Mouse (Mus musculus) spleen, embryonic (tissue): ENCODE data around the gene Trp53tg5.

Experiments
- CTCF ChIA-PET: fragments of 350-600 bp; sonication (Branson Sonifier 250); formaldehyde crosslinking; loops from one replicate; lab custom pipeline; 2022; lab: Charles Lee

The Trp53tg5 gene

DNA sequence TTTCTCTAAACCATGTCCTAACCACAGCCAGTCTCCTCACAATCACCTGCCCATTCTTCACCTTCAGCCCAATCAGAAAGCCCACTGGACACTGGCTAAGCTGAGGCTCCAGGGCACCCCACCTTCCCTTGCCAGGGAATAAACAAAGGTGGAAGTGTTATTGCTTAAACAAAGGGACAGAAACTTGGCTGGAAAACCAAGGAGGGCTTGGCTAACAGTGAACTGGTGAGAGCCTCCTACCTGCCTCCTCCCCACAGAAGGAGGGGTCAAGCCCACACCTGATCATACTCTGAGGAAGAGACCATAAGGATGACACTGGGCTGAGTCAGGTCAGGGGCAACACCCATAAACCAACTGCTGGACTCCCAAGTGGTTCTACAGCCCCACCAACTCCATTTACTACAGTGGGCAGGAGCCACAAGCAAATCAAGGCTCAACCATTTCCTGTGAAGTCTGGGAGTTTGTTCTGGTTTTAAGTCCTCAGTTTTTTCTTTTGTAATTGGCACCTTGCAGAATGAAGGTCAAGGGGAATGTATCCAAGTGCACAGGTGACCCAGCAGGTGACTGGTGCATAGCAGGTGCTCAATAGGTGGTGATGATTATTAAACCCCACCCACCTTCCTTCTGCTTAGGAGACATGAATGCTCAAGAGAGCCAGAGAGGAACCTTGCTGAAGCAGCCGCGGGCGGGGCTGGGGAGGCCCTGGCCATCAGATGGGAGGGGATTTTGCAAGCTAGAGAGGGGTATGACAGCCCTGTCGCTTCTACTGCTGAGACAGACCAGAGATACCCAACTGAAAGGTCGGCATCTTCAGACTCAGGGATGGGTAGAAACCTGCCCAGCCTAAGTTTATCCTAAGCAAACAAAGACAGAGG lies 38.1 kb downstream of the Trp53tg5 start:
- CTCF ChIA-PET = no interaction called here

DNA sequence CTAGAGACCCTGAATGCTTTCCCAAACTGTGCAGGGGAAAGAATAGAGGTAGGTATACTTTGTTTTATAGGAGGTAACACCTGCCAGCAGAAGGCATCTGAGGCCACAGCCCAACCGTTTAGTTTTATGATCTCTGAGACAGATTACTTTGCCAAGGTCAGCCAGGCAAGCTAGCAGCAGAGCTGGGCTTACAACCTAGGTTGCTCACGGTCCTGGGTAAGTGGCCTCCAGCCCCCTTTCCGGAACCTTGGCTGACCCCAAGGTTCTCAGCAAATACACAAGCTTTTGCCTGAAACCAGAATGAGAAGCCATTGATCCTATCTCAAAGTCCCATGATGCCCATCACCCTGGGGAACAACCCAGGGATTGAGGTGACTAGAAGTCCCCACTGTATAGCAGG lies 38.8 kb downstream of the Trp53tg5 start:
- CTCF ChIA-PET = interaction anchor here (0.5 kb wide), 1 partner anchor 30 kb away, joined by 3 read pairs; no protein-coding TSS in a partner anchor

DNA sequence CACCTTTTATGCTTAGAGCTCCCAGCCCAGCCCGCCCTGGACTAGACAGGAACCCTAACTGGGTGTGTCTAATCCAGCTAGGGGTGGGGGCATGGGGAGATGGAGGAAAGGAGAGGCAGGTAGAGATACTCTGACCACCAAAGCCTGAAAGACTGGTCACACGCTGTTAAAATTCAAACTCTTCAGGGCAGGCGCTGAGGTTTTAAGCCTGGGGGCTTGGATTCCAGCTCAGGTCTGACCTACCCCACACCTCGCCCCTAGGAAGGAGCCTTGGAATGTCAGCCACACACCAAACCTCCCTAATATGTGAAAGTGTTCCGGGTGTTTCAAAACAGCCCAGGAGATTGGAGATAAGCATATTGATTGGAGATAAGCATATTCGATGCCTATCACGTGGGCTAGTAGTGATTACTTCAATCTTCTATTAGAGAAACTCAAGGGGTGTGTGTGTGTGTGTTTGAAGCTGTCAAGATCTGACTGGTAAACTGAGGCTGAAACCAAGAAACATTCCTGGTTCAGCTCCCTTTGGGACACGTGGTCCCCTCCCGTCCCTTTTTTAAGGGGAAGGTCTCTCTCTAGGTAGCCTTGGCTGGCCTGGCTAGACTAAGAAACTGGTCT lies 40.1 kb downstream of the Trp53tg5 start:
- CTCF ChIA-PET = interaction anchor here (0.6 kb wide), 1 partner anchor 98 kb away, joined by 3 read pairs; no protein-coding TSS in a partner anchor

DNA sequence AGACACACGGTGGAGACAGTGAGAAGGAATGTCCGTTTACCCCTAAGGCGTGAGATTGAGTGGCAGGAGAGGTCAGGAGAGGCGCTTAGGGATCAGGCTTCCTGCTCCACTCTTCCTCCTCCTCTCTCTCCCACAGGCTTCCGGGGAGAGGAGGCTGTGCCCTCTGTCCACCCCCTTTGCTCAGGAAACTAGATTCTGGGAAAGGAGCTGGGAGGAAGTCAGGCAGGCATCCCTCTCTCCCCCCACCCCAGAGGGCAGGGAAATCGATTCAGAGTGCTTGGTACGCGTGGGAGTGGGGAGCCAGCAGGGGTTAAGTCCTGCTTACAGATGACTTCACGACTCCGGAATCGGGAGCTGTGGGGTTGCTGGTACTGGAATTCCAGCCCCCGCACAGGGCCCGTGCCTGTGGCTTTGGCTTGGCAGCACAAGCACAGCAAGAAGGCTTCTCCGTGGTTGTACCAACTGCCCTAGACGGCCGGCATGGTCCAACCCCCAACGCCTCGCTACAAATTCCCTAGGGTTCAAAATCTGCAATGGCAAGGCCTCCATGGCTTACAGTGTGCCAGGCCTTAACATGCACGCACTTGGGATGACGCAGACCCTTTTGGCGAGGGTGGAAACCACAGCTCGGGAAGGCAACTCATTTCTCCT lies 40.9 kb downstream of the Trp53tg5 start:
- CTCF ChIA-PET = interaction anchor here (0.6 kb wide), 1 partner anchor 99 kb away, joined by 3 read pairs; no protein-coding TSS in a partner anchor

DNA sequence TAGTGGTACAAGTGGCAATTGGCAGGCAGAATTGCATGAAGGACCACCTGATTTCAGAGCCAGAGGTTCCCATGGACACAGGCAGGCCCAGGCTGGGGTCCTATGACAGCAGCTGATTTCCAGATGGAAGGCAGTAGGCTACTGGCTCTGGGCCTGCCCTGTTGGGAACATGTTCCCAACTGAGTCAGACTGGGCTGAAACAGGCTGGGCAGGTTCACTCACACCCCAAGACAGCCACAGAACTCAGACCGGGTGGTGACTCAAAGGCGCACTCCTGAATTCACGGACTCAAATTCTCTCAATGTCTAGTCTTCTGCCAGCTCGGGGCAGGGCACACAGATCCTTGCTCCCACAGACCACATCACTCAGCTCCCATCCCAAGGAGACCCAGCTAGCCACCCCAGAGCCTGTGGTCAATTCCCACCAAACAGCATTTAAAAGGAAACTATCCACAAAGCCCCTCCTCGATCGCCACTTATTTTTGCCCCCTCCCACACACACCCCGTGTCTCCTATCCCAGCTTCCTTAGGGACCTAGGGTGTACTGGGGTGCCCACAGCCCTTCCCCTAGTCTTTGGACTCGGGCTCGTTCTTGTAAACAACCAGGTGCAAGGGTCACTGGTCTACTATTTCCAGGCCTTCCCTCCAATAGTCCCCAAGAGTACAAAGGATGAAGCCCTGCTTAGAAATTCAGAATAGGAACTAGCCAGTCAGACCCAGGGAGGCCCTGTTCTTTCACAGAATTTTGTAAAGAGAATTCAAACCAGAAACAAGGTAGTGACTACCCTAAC lies 41.7 kb downstream of the Trp53tg5 start:
- CTCF ChIA-PET = interaction anchor here (0.7 kb wide), 1 partner anchor 33 kb away, joined by 3 read pairs; no protein-coding TSS in a partner anchor

DNA sequence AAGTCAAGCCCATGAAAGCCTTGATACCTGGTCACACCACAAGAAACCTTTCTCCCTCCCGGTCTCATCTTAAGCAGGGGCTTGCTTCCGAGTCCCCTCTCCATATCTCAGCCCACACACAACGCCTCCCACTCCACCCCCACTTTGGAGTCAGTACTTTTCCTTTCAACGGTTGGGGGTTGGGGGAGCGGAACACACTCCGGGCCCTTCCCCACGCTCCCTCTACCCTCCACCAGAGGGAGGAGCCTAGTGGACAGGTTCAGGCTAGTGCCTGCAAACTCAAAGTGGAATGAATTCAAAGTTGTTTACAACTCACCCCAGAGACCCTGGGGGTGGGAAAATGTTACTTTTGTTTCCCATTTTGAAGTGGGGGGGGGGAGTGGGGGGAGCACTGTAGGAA lies 42.8 kb downstream of the Trp53tg5 start:
- CTCF ChIA-PET = no interaction called here

DNA sequence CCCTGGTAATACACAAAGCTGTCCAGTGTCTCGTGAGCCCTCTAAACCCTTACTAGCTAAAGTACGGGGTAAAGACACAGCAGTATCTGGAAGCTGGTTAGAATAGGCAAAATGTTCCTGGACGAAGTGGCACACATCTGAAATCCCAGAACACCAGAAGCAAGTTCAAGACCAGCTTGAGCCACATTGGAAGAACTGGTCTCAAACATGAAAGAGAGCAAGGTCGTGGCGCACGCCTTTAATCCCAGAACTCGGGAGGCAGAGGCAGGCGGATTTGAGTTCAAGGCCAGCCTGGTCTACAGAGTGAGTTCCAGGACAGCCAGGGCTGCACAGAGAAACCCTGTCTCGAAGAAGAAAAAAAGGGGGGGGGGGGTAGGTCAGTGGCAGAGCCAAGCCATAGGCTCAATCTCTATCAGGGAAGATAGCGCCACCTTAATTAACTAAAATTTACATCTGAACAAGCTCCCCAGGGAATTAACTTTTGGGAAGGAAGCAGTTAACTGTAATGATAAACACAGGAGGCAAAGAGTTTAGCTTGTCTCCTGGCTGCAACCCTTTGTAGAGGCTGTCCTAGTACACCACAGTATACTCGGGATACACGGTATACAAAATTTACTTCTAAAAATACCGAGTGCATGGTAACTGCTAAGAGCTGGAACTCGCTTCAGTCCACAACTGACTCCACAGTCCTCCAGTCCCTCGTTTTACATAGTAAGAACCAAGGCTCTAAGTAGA lies 43.5 kb downstream of the Trp53tg5 start:
- CTCF ChIA-PET = no interaction called here

DNA sequence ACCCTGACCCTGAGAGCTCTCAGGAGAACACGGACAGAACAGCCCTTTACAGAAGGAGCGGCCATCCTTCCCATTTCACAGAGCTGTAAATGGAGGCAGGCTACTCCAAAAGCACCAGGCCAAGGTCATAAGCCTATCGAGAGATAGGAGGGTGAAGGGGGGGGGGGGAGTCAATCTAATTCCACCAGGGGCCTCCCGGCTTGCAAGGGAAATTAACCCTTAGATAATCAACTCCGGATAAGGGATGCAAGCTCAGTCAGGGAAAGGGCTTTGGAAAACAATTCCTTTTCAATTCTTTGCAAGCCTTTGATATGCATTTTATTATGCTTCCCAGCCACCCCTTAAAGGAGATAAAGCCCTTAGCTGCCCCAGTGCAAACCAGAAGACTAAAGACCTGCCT lies 45.1 kb downstream of the Trp53tg5 start:
- CTCF ChIA-PET = interaction anchor here (0.5 to 1.2 kb wide), 2 partner anchors 10 to 25 kb away, joined by 3 to 20 read pairs; partner anchors contain the start of gene Rbpjl

DNA sequence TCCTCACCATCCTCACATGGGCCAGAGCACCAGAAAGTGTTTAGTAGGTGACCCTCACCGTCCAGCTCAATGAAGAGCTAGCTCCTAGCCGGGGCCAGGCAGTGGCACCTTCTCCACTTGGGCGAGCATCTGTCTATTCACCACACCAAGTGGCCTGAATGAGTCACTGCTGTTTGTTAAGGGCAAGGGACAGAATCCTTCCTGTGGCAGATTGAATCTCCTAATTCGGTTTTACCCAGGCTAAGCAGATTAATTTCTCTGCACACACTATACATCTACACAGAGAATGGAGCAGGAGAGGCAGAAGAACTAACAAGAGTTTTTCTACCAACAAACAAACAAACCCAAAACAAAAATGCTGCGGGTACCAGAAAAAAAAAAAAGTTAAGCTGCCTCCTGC lies 46.6 kb downstream of the Trp53tg5 start:
- CTCF ChIA-PET = interaction anchor here (1.2 kb wide), 1 partner anchor 24 kb away, joined by 3 read pairs; the partner anchor contains the start of gene Rbpjl

DNA sequence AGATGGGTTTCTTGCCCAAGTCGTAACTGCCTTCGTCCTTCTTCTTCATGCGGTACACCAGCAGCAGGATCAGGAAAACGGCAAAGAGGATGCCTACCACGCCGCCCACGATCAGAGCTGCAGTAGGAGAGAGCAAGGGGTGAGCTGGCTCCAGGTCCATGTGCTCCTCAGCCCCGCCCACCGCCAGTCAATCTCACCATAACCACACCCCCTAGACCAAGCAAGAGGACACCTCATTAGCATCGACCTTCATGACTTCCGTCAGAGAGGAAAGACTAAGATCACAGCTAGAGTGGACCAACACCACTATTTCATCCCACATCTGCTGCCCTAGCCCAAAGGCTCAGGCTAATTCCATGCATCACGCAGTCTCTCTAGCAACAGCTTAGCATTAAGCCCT lies 47.4 kb downstream of the Trp53tg5 start:
- CTCF ChIA-PET = interaction anchor here (0.5 to 1.1 kb wide), 3 partner anchors 18 to 1458 kb away, joined by 3 to 4 read pairs (median 4); no protein-coding TSS in a partner anchor

DNA sequence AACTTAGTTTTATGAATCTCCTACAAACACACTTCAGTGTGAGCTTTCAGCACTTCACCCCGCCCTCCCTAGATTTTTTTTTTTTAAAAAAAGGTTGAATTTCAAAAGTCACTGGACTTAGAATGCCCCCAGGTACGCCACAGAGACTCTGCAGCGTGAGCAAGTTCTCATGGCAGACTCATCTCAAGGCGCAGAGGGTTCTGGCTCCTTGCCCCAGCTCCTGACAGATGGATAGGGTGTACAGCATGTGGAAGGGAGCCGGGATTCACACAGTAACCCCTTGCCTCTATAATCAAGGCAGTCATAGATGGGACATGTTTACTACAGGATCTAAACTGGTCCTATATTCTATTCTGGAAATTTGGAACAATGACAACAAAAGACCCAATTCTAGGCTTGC lies 48.1 kb downstream of the Trp53tg5 start:
- CTCF ChIA-PET = interaction anchor here (0.8 to 1.1 kb wide), 2 partner anchors 18 to 1485 kb away, joined by 3 read pairs; no protein-coding TSS in a partner anchor

DNA sequence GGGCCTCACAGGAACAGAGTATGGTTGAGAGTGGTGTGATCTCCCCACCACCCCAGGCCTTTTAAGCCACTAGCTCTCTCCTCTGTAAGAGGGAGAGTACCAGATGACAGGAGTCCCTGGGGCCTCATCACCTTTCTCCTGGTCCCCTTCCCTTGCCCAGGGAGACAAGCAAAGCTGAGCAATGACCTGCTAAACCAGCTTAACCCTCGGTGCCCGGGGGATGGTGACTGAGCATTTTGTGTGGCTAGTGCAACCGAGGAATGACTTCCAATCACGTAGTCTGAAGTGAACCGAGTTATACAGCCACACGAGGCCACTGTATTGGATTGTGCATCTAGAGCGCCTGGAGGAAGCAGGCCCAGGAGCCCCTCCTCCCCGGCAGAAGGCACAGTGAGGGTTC lies 49.1 kb downstream of the Trp53tg5 start:
- CTCF ChIA-PET = interaction anchor here (0.6 to 1.2 kb wide), 4 partner anchors 14 to 152 kb away, joined by 3 to 5 read pairs (median 4); partner anchors contain the start of gene Sdc4

DNA sequence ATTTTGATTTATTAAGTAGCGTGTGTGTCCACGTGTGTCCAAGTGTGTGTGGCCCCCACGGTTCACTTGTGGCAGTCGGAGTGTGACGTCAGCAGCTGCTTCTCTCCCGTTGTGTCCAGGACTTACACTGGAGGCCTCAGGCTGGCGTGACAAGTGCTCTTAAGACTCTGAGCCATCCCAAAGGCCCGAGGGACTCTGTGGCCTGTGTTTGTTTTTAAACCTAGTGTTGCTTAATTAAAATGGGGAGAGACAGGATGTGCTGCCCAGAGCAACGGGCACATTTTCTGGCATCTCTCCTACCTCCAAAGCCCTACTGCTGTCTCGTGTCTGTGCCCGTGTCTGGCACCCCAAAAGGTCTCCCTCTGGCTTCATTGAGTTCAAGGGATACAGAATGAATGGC lies 50.1 kb downstream of the Trp53tg5 start:
- CTCF ChIA-PET = interaction anchor here (0.7 to 1.2 kb wide), 4 partner anchors 19 to 1521 kb away, joined by 3 to 10 read pairs (median 7); no protein-coding TSS in a partner anchor

DNA sequence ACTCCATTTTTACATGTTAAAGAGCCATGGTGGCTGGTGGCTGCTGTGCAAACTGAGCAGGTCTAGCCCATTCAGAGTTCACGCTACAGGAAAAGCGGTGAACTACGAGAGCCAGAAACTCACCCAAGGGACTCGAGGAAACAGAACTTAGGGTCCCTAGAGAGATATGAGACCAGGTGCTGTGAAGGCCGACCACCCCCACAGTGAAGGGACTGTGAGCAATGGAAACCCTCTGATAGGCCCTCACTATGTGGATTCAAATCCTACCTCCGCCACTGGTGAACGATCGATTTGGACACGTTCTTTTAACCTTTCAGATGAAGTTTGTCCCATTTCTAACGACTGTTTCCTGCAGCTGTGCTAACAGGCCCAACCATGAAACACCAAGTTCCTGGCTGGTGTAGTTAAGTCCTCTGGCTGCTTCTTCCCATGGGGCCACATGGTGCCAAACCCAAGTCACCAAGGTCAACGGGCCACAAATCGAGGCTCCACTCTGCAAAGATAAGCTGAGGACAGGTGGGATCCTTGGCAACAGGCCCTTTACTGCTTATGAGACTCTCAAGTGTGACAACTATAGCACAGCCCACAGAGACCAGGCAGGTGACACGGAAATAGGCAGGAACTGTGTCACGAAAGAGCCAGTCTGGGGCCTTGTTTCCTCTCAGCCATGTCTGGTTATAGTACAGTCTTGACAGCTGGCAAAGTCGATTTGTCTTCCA lies 50.7 kb downstream of the Trp53tg5 start:
- CTCF ChIA-PET = interaction anchor here (1.2 kb wide), 1 partner anchor 33 kb away, joined by 4 read pairs; no protein-coding TSS in a partner anchor

DNA sequence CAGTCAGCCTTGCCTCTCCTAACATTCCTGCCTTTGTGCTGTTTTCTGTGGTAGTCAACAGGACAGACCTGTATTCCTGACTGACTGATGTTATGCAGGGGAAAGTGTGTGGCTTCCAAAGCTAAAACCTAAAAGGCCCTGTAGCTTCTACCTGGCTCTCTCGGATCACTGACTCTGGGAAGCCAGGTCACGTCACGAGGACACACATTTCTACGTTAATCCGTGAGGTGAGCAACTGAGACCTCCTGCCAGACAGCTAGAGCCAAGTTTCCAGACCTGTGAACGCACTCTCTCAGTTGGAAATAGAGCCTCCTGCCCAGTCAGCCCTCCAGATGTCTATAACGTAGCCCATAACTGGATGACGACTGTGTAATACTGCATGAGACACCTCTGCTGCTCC lies 51.5 kb downstream of the Trp53tg5 start:
- CTCF ChIA-PET = interaction anchor here (1.1 kb wide), 1 partner anchor 75 kb away, joined by 3 read pairs; the partner anchor contains the start of gene Pigt

DNA sequence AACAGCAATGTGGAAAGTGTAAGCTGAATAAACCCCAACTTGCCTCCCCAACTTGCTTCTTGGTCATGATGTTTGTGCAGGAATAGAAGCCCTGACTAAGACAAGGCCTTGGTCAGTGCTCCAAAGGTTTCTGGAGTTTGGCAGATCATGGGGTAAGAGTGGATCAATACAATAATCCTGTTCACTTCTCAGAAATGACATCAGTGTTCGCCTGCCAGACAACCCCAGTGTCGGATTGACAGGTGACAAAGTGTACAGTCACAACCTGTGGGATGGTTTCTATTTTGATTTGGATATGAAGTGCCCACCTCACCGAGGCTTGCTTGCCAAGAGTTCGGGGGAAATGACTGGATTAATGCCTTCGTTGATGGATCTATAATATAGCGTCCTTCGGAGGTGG lies 52.2 kb downstream of the Trp53tg5 start:
- CTCF ChIA-PET = interaction anchor here (1.1 kb wide), 1 partner anchor 76 kb away, joined by 3 read pairs; the partner anchor contains the start of gene Pigt
